Mouse (Mus musculus) embryonic facial prominence, embryonic 15.5 days (tissue): ENCODE results near the gene Rwdd1. TPM values are rescaled to one million over a fixed set of nuclear protein-coding genes. Genes with fewer than 3 reads are reported as not detected.

Experiments used
- ATAC-seq: fragments of 200-750 bp; cut with Nextera tagmentation; 2 replicates; pipeline ENCODE4 v1.8.0; 2017; ENCODE audit warnings: low read depth, moderate TSS enrichment; ENCODE audit not compliant: insufficient number of reproducible peaks, low FRiP score, low TSS enrichment
- H3K27ac ChIP-seq: fragments of 300-500 bp; sonication (generic); replicated peaks from 2 replicates; pipeline ENCODE4 v1.5.1; 2015; ENCODE audit warnings: mild to moderate bottlenecking, inconsistent platforms
- H3K27me3 ChIP-seq: fragments of 300-500 bp; sonication (generic); 2 replicates; pipeline ENCODE4 v1.6.1; 2015; ENCODE audit warnings: inconsistent platforms
- H3K36me3 ChIP-seq: fragments of 300-500 bp; sonication (generic); 2 replicates; pipeline ENCODE4 v1.6.1; 2015; ENCODE audit warnings: mild to moderate bottlenecking, inconsistent platforms
- H3K4me1 ChIP-seq: fragments of 300-500 bp; sonication (generic); 2 replicates; pipeline ENCODE4 v1.6.1; 2015; ENCODE audit warnings: inconsistent platforms
- H3K4me2 ChIP-seq: fragments of 300-500 bp; sonication (generic); replicated peaks from 2 replicates; pipeline ENCODE4 v1.6.1; 2015; ENCODE audit warnings: mild to moderate bottlenecking, inconsistent platforms
- H3K4me3 ChIP-seq: fragments of 300-500 bp; sonication (generic); replicated peaks from 2 replicates; pipeline ENCODE4 v1.5.1; 2015; ENCODE audit warnings: mild to moderate bottlenecking, inconsistent platforms
- H3K9ac ChIP-seq: fragments of 300-500 bp; sonication (generic); 2 replicates; pipeline ENCODE4 v1.6.1; 2015; ENCODE audit warnings: inconsistent platforms
- H3K9me3 ChIP-seq: fragments of 300-500 bp; sonication (generic); replicated peaks from 2 replicates; pipeline ENCODE4 v1.6.1; 2016; ENCODE audit warnings: inconsistent platforms
- WGBS: fragments of 180-500 bp; shearing (Covaris S2); methylation state at CpG from one replicate; pipeline ENCODE4 v1.1.7; 2015; 5-methylcytosine and 5-hydroxymethylcytosine counted together
- polyA plus RNA-seq: library from polyadenylated mRNA; unstranded; fragments of >200 nt; fragmentation: Nextera tagmentation; extraction: Ambion mirVana; gene quantifications from 2 replicates; pipeline ENCODE4 v1.2.1, GENCODE M21; 2015

The Rwdd1 gene
- polyA plus RNA-seq = 111 and 113 TPM in 2 replicates

DNA sequence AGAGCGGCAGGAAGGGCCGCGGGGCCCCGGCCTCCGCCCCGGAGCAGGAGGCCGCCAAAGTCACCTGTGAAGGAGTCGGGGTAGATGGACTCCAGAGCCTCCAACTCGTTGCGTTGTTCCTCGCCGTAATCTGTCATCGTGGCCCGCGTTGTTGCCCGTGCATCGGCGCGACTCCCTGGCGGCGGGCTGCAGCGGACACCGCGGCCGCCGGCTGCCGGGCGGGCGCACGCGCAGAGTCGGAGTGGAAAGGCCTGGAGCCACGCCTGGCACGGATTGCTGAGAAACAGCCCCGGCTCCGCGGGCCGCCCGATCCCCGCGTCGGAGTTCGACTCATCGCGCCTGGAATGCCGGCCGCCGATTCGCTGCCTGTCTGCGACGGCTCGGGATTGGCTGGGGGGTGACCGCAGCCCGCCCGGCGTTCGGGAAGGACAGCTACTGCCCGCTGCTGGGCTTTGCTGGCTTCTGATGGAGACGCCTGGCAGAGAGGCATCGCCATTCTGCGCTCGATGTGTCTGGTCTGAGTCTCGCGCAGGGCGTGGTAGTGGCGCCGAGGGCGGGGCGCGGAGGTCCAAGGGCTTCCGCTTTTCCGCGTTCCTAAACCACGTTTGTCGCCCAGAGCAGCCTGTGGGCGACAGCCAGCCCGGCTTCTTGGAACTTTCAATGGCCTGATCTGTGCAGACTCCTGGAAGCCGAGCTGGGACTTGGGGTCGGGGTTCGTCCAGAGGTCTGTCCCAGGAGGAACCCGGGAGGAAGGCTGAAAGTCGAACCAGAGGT lies at the start of gene Rwdd1:
Gene Rwdd1 (minus strand): TSS at position 323 of the 774 bp plus-strand sequence.
- WGBS = under 1% methylated on average over 82 of the region's 82 CpGs
- Histone ChIP-seq H3K4me2 (peak within 1 kb of the TSS; percentile 68), H3K27ac (peak within 1 kb of the TSS; percentile 95), H3K9ac (peak within 1 kb of the TSS; percentile 79), H3K4me3 (peak within 1 kb of the TSS; percentile 69), H3K36me3 (no peaks in the 10 kb centered on the region), H3K27me3 (no peaks in the 10 kb centered on the region), H3K9me3 (no peaks in the 10 kb centered on the region), H3K4me1 (peaks cover 13% of the 10 kb centered on the region)
- ATAC-seq = peak; percentile 100

DNA sequence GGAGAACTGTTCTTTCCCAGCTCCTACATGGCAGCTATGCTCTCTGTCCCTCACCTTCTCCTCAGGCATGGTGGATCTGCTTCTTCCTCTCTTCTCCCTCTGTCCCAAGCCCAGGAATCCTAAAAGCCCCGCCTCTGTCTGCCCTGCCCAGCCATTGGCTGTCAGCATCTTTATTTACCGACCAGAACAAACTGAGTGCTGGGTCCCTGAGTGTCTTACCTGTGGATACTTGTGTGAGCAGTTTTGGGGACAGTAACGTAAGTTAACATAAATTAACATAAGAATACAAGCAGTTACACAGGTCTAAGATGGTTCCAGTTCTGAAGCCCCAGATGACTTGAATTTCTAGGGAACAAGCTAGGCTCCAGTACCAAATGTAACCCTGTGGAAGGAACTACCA lies 47.2 kb upstream of the Rwdd1 start:
- Histone ChIP-seq H3K36me3 (no peaks in the 10 kb centered on the region), H3K4me3 (no peak overlapping the region), H3K9ac (no peak overlapping the region), H3K4me2 (no peak overlapping the region), H3K27me3 (no peaks in the 10 kb centered on the region), H3K9me3 (no peaks in the 10 kb centered on the region), H3K27ac (no peak overlapping the region), H3K4me1 (no peaks in the 10 kb centered on the region)
- WGBS = 67% methylated on average over 3 of the region's 3 CpGs
- no peak for ATAC-seq

DNA sequence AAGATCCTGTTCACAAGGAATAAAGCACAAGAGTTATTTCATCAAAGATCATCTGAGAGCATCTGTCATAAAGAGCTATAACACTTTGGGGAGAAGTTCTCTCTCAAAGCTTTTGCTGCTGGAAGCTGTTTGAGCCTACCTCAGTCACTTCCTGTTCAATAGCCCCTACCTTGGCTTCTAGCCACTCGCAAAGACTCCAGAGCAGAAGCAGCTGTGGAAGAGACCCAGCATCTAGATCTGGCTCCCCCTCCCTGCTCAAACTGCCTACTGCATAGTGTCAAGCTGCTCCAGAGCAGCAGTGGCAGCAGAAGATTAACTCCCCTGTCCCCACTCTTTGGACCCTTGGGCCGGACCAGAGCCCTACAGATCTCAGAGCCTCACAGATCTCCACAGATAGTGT lies 34.6 kb upstream of the Rwdd1 start:
- H3K9ac ChIP-seq = no peak overlapping the region
- H3K9me3 ChIP-seq = no peaks in the 10 kb centered on the region
- WGBS = 87% methylated on average over 2 of the region's 2 CpGs
- no peak for ATAC-seq
- no peak overlapping the region for H3K4me3 ChIP-seq
- no peak overlapping the region for H3K27ac ChIP-seq
- H3K4me2 ChIP-seq = no peak overlapping the region
- no peaks in the 10 kb centered on the region for H3K4me1 ChIP-seq
- H3K36me3 ChIP-seq = no peaks in the 10 kb centered on the region
- H3K27me3 ChIP-seq = no peaks in the 10 kb centered on the region

DNA sequence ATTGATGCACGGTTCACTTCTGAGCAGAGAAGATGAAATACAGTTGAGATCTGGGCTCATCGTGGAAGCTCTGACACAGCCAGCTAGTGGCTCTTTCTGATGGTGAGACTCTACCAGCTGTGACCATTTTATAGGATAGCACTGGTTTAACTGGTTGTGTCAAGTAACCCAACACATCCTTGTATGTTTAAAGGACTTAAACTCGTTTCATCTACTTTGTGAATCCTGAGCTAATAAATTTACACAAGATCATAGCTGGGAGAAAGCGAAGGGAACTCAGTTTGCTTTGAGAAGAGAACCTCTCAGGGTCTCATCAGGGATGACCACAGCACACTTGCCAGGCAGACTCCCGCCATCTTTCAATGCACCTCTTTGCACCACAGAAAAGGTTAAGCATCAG lies 24.8 kb upstream of the Rwdd1 start, which contains the start of gene Calhm4:
Gene Calhm4 (minus strand): TSS at position 101 of the 400 bp plus-strand sequence.
- 77% methylated on average over 5 of the region's 5 CpGs for WGBS
- Histone ChIP-seq H3K4me1 (no peaks in the 10 kb centered on the region), H3K4me3 (no peak within 1 kb of the TSS), H3K36me3 (no peaks in the 10 kb centered on the region), H3K27me3 (no peaks in the 10 kb centered on the region), H3K9me3 (no peaks in the 10 kb centered on the region), H3K9ac (no peak within 1 kb of the TSS), H3K27ac (no peak within 1 kb of the TSS), H3K4me2 (no peak within 1 kb of the TSS)
- no peak for ATAC-seq

DNA sequence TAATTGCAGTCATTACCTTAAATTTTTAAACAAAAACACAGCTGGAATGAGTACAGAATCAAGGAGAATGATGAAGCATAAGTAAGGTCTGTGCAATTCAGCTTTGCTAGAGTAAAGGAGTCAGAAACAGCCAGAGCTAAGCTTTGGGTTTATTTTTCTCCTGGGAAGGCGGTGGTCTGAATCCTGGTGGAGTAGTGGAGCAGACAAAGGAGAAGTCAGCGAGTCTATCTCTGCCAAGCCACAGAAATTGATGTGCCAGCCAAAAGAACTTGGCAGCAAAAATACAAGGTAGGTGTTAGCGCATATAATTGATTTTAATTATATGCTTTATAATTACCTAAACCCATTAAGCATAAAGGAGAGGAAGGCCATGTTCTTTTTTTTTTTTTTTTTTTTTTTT lies 18.0 kb upstream of the Rwdd1 start, which contains the start of gene Trappc3l:
Gene Trappc3l (plus strand): TSS at position 197 of the 400 bp plus-strand sequence.
- no peak within 1 kb of the TSS for H3K4me3 ChIP-seq
- H3K27me3 ChIP-seq = no peaks in the 10 kb centered on the region
- WGBS = 60% methylated on average over 3 of the region's 3 CpGs
- peak within 1 kb of the TSS; percentile 11; the same call in 1 of the 2 replicates for H3K27ac ChIP-seq
- H3K4me2 ChIP-seq = no peak within 1 kb of the TSS
- H3K36me3 ChIP-seq = no peaks in the 10 kb centered on the region
- no peaks in the 10 kb centered on the region for H3K9me3 ChIP-seq
- peaks cover 6% of the 10 kb centered on the region; the same call in 1 of the 2 replicates for H3K4me1 ChIP-seq
- H3K9ac ChIP-seq = no peak within 1 kb of the TSS
- ATAC-seq = no peak

DNA sequence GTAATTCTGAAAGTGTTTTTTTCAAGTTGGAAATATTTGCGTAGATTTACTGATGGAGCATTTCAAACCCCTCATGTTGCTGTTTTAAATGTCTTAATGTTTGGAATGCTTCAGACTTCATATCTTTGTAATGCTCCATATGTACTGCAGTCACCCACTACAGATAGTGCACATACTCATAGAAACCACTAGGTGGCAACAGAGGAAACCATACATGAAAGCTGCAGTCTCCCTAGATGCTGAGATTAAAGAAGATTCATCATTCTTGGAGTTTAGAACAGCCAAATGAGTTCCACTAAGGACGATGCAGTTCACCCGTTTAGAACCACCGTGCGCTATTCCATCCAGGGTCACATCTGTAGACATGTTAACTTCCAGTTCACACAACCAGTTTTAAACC lies 17.2 kb upstream of the Rwdd1 start:
- WGBS = 7% methylated on average over 5 of the region's 5 CpGs
- Histone ChIP-seq H3K4me1 (peaks cover 6% of the 10 kb centered on the region; the same call in 1 of the 2 replicates), H3K27ac (no peak overlapping the region), H3K4me2 (no peak overlapping the region), H3K9me3 (no peaks in the 10 kb centered on the region), H3K9ac (no peak overlapping the region), H3K4me3 (no peak overlapping the region), H3K36me3 (no peaks in the 10 kb centered on the region), H3K27me3 (no peaks in the 10 kb centered on the region)
- ATAC-seq = no peak

DNA sequence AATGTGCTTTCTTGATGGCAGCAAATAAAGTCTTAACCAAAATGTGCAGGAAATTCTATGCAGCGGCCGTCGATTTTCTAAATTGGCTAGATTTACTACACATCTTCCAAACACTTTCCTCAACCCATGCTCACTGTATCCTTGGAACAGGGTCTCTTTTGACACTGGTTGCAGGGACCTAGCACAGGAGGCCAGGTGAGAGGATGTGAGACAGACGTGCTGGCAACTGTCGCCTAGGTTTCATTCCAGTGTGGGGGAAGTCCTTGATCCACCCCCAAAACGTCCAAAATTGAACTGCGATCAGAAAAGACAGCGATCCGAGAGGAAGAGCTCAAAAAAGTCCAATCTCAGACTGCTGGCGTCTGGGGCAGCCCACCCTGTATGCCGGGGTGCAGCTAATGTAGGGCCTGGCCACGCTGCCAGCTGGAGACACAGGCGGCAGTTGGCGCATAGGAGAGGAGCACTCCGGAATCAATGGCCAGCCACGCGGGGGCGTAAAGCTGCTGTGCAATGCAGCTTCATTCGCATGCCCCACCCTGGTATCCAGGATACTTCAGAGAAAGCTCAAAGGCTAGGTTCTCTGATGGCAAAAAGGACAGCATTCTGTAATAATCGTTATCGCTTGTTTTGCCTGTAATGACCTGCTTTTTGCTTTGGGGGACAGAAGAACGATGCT lies 14.3 kb upstream of the Rwdd1 start:
- WGBS = 19% methylated on average over 22 of the region's 22 CpGs
- peak overlapping the region; percentile 16; the same call in 1 of the 2 replicates for H3K4me3 ChIP-seq
- ATAC-seq = peak; percentile 84

DNA sequence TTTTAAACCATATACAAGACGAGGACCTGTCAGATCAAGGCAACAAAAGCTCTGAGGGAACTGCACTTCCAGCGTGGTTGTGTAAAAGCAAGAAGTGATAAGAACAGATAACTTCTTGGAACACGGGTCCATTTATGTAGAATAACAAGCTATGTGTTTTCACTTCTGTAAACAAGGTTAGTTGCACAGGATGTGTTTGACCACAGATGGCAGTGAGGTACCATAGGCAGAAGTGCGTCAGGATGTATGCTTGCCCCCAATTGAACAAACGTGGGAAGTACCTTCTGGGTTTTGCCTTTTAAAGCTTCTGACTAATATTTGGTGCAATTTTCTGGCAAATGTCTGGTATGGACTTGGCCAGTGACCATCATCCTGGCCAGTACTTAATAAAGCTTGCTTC lies 10.9 kb upstream of the Rwdd1 start:
- Histone ChIP-seq H3K36me3 (no peaks in the 10 kb centered on the region), H3K27me3 (no peaks in the 10 kb centered on the region), H3K4me2 (no peak overlapping the region), H3K4me3 (no peak overlapping the region), H3K9me3 (no peaks in the 10 kb centered on the region), H3K9ac (no peak overlapping the region), H3K4me1 (peaks cover 6% of the 10 kb centered on the region; the same call in 1 of the 2 replicates), H3K27ac (no peak overlapping the region)
- 74% methylated on average over 5 of the region's 5 CpGs for WGBS
- ATAC-seq = no peak

More for the DNA sequence above, 14.3 kb upstream of the Rwdd1 start:
- Histone ChIP-seq H3K4me1 (peaks cover 6% of the 10 kb centered on the region; the same call in 1 of the 2 replicates), H3K27ac (no peak overlapping the region), H3K9me3 (no peaks in the 10 kb centered on the region), H3K4me2 (peak overlapping the region; percentile 41), H3K27me3 (no peaks in the 10 kb centered on the region), H3K9ac (no peak overlapping the region; the same call in 1 of the 2 replicates), H3K36me3 (no peaks in the 10 kb centered on the region)

DNA sequence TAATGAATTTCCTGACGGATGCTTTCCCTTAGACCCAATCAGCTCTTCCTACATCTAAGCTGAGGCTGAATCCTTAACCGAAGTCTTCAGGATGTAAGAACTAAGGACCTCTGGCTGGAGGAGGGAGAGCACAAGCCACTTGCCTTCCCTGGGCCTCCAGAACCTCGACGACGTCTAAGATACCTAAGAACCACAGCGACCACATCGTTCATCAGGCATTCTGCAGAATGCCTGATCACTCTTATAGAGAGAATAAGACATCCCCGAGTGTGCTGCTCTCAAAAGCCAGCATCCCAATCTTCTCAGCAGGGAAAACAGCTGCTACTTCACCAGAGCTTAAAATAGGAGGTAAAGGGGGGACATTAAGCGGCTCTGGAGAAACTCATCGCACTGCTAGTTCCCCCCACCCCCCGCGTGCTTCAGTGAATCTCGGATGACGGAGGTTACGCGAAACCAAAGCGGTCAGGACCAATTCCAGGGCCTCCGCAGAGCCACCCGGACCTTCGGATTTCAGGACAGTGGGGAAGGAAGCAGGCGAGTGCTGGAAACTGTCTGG lies 600 bp downstream of the Rwdd1 start:
- Histone ChIP-seq H3K9me3 (no peaks in the 10 kb centered on the region), H3K4me1 (peaks cover 13% of the 10 kb centered on the region), H3K36me3 (no peaks in the 10 kb centered on the region), H3K27ac (peak overlapping the region; percentile 95), H3K27me3 (no peaks in the 10 kb centered on the region), H3K4me2 (peak overlapping the region; percentile 68), H3K9ac (peak overlapping the region; percentile 79), H3K4me3 (peak overlapping the region; percentile 69)
- no peak for ATAC-seq
- under 1% methylated on average over 21 of the region's 21 CpGs for WGBS

DNA sequence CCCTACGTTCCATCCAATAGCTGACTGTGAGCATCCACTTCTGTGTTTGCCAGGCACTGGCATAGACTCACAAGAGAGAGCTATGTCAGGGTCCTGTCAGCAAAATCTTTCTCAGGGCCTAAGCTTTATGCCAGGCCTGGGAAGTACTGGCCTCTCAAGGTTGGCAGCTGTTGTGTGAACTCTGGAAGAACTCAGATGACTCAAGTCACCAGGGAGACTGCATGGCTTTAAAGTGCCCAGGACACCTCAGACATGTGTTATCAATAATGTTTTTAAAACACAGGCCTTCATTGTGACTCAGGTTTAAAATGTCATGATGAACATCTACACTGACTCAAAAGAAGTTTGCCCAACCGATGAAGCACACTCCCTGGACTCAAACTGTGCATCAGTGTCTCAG lies 6.2 kb downstream of the Rwdd1 start:
- WGBS = 62% methylated on average over 2 of the region's 2 CpGs
- Histone ChIP-seq H3K4me1 (peaks cover 5% of the 10 kb centered on the region), H3K27ac (no peak overlapping the region), H3K9ac (no peak overlapping the region), H3K4me2 (no peak overlapping the region), H3K27me3 (no peaks in the 10 kb centered on the region), H3K4me3 (no peak overlapping the region), H3K9me3 (no peaks in the 10 kb centered on the region), H3K36me3 (peaks cover 11% of the 10 kb centered on the region)
- ATAC-seq = no peak

DNA sequence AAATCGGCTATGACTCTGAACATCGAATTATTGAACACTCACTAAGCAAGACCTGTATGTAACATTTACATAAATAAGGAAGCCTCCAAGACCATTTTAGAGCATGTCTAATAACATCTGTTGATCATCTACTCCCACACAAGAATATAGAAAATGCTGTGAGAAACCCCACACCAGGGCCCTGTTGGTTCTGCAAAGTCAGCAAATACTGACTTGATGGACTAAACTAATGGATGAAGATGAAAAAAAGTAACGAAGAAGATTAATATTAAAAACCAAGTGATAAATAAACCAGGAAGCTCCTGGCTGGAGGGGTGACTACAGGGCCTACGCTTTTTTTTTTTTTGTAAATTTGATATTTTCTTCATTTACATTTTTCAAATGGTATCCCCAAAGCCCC lies 6.8 kb downstream of the Rwdd1 start:
- Histone ChIP-seq H3K4me1 (no peaks in the 10 kb centered on the region), H3K27ac (no peak overlapping the region), H3K9ac (no peak overlapping the region), H3K4me2 (no peak overlapping the region), H3K36me3 (peaks cover 18% of the 10 kb centered on the region), H3K9me3 (no peaks in the 10 kb centered on the region), H3K27me3 (no peaks in the 10 kb centered on the region), H3K4me3 (no peak overlapping the region)
- WGBS = 94% methylated on average over 4 of the region's 4 CpGs
- no peak for ATAC-seq
